Mouse (Mus musculus) embryonic facial prominence, embryonic 12.5 days (tissue): ENCODE results near the gene Tmprss4. TPM values are rescaled to one million over a fixed set of nuclear protein-coding genes. Genes with fewer than 3 reads are reported as not detected.

Experiments
- ATAC-seq: fragments of 200-750 bp; cut with Nextera tagmentation; 2 replicates; pipeline ENCODE4 v1.8.0; 2017; ENCODE audit not compliant: insufficient number of reproducible peaks, insufficient read depth, low FRiP score, low TSS enrichment
- H3K27ac ChIP-seq: fragments of 300-500 bp; sonication (generic); 2 replicates; pipeline ENCODE4 v1.5.1; 2016; ENCODE audit warnings: mild to moderate bottlenecking
- H3K27me3 ChIP-seq: fragments of 300-500 bp; sonication (generic); 2 replicates; pipeline ENCODE4 v1.6.1; 2016; ENCODE audit warnings: mild to moderate bottlenecking, moderate library complexity
- H3K36me3 ChIP-seq: fragments of 300-500 bp; sonication (generic); 2 replicates; pipeline ENCODE4 v1.6.1; 2016; ENCODE audit warnings: mild to moderate bottlenecking
- H3K4me1 ChIP-seq: fragments of 300-500 bp; sonication (generic); 2 replicates; pipeline ENCODE4 v1.6.1; 2016
- H3K4me2 ChIP-seq: fragments of 300-500 bp; sonication (generic); replicated peaks from 2 replicates; pipeline ENCODE4 v1.6.1; 2016; ENCODE audit warnings: mild to moderate bottlenecking, moderate library complexity
- H3K4me3 ChIP-seq: fragments of 300-500 bp; sonication (generic); 2 replicates; pipeline ENCODE4 v1.5.1; 2016; ENCODE audit warnings: mild to moderate bottlenecking
- H3K9ac ChIP-seq: fragments of 300-500 bp; sonication (generic); 2 replicates; pipeline ENCODE4 v1.6.1; 2016; ENCODE audit warnings: mild to moderate bottlenecking, moderate library complexity
- H3K9me3 ChIP-seq: fragments of 300-500 bp; sonication (generic); 2 replicates; pipeline ENCODE4 v1.6.1; 2016; ENCODE audit warnings: mild to moderate bottlenecking, moderate library complexity
- WGBS: fragments of 180-500 bp; shearing (Covaris S2); methylation state at CpG from one replicate; pipeline ENCODE4 v1.1.7; 2016; 5-methylcytosine and 5-hydroxymethylcytosine counted together
- polyA plus RNA-seq: library from polyadenylated mRNA; unstranded; fragments of >200 nt; fragmentation: Nextera tagmentation; extraction: Ambion mirVana; gene quantifications from 2 replicates; pipeline ENCODE4 v1.2.1, GENCODE M21; 2016

Tmprss4 gene
- polyA plus RNA-seq, 1 experiment from 2014 or later, result 0.56 TPM

DNA sequence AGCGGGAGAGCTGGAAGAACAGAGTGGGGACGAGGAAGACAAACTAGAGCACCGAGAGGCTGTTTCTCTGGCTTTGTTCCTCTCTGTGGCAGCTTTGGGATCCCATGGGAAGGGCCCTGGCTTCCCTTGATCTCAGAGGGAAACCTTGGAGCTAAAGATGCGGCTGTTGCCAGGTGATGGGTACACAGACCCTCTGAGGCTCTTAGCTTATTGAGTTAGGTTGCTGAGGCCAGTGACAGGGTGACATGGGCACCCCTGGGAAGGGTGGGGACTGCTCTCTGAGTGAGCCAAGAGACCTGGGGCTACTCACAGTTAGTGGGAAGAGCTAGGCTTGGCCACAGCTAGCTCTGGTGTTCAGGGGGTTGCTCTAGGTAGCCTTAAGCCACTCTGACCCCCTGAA lies 8.4 kb downstream of the Tmprss4 start:
- no peak overlapping the region for H3K4me2 ChIP-seq
- no peaks in the 10 kb centered on the region for H3K27me3 ChIP-seq
- H3K9me3 ChIP-seq, result no peaks in the 10 kb centered on the region
- no peaks in the 10 kb centered on the region for H3K36me3 ChIP-seq
- WGBS, result 71% methylated on average over 4 of the region's 4 CpGs
- no peak for ATAC-seq
- H3K4me1 ChIP-seq, result no peaks in the 10 kb centered on the region
- no peak overlapping the region for H3K4me3 ChIP-seq
- H3K27ac ChIP-seq, result no peak overlapping the region
- H3K9ac ChIP-seq, result no peak overlapping the region

DNA sequence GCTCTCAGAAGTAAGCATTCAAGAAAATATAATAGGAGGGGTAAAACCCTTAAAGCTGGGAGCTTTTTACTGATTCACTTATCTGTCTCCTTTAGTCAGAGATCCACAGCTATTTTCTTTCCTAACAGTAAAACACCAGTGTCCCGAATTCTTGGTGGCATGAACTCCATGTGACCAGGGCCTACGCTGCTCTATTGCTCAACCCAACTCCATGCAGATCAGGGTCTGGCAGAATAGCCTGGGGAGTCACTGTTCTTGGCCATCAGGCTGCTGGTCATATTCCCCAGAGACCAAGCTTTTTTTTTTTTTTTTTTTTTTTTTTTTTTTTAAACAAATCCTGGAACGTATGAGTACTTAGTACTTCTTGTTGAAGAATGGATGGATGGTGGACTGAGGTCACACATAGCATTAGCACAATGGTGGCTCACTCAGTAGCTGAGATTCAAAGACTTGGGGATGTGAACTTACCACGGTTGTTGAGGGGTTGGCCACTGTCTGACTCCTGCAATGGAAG lies 14.2 kb downstream of the Tmprss4 start:
- no peak overlapping the region for H3K4me3 ChIP-seq
- no peak overlapping the region for H3K27ac ChIP-seq
- no peak overlapping the region for H3K4me2 ChIP-seq
- no peak for ATAC-seq
- no peaks in the 10 kb centered on the region for H3K36me3 ChIP-seq
- no peaks in the 10 kb centered on the region for H3K27me3 ChIP-seq
- no peaks in the 10 kb centered on the region for H3K4me1 ChIP-seq
- no peaks in the 10 kb centered on the region for H3K9me3 ChIP-seq
- H3K9ac ChIP-seq, result no peak overlapping the region
- WGBS, result 89% methylated on average over 4 of the region's 4 CpGs

DNA sequence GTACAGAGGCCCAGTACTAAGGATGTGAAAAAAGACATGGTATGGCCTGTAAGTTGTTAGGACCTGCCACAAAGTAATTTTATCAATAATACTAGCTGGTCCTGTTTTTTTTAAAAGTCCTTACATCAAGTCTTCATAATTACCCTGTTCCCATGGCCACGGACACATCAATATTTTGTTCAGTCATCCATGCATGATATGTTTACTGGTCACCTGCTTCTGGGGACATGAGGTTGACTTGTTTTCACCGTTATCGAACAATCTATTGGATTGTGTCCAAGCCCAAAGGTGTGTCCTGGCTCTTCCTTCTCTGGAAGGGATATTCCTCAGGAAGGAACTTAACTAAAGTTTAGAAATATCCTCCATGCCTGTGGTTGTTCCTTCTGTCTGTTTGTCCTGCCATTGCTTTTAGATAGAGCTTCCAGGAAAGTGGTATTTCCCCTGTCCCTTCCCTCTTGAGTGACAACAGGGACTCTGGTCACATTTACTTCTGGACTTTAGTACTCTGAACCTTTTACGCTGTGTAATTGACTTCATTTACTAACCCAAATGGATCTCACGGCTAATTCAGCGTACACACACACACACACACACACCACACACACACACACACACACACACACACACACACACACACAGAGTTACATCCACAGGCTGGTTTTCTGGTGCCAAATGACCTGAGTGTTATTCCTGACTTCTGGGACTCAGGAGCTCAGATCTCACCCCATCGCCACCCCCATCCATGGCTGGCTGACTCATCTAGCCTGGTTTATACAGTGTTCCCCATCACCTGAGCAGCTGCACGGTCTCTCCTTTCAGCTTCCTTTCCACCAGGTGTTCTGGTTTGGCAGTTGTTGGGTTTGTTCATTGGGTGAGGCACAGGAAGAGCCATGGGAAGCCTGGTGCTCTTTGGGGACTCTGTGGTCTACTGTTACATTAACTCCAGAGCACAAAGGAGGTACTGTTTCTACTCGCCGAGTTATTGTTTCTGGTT lies 15.0 kb downstream of the Tmprss4 start:
- H3K9ac ChIP-seq, result no peak overlapping the region
- H3K27me3 ChIP-seq, result no peaks in the 10 kb centered on the region
- 83% methylated on average over 10 of the region's 10 CpGs for WGBS
- H3K9me3 ChIP-seq, result no peaks in the 10 kb centered on the region
- no peak overlapping the region for H3K27ac ChIP-seq
- no peak for ATAC-seq
- no peaks in the 10 kb centered on the region for H3K4me1 ChIP-seq
- no peak overlapping the region for H3K4me3 ChIP-seq
- no peak overlapping the region for H3K4me2 ChIP-seq
- H3K36me3 ChIP-seq, result no peaks in the 10 kb centered on the region

DNA sequence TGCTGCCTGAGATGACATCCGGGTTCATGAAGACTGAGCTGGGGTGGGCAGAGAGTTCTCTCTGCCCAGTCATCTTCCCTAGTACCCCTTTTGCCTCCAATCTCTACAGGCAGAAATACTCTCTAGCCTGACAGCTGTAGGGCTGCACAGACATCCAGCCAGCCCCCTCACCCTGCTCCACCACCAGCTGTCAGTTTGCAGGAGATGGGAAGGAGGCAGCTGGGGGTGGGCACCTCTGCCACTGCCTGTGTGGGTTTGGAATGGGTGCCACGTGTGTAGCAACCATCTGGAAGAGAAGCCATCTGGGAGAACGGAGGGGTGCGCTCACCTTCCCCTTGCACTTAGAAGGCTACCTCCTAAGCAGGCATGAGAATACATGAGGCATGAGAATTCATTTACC lies 18.6 kb downstream of the Tmprss4 start:
- Histone ChIP-seq H3K9me3 (no peaks in the 10 kb centered on the region), H3K9ac (no peak overlapping the region), H3K27ac (no peak overlapping the region), H3K4me2 (no peak overlapping the region), H3K27me3 (no peaks in the 10 kb centered on the region), H3K36me3 (no peaks in the 10 kb centered on the region), H3K4me1 (no peaks in the 10 kb centered on the region), H3K4me3 (no peak overlapping the region)
- 81% methylated on average over 4 of the region's 4 CpGs for WGBS
- ATAC-seq, result no peak

DNA sequence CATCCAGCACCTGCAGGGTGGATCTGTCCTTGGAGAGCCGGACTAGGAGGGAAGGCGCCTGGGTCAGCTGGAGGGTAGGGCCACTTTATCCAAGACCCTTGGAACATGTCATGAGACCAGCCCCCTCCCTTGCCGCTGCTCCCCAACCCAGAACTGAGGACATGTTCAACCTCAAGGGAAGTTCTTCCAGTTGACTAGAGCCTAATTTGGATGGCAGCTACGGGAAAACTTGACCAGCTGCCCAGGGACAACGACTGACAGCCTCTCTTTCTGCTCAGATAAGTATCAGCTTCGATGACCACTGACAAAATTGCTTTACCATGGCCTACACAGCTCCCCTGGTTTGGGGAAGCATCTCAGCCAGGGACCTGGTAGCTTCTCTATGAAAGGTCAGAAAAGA lies 20.6 kb downstream of the Tmprss4 start:
- Histone ChIP-seq H3K9me3 (no peaks in the 10 kb centered on the region), H3K36me3 (no peaks in the 10 kb centered on the region), H3K27me3 (no peaks in the 10 kb centered on the region), H3K9ac (no peak overlapping the region), H3K4me1 (no peaks in the 10 kb centered on the region), H3K4me2 (no peak overlapping the region), H3K27ac (no peak overlapping the region), H3K4me3 (no peak overlapping the region)
- no peak for ATAC-seq
- 77% methylated on average over 6 of the region's 6 CpGs for WGBS

- H3K9me3 ChIP-seq, result no peaks in the 10 kb centered on the region
- H3K4me2 ChIP-seq, result no peak overlapping the region
- no peaks in the 10 kb centered on the region for H3K36me3 ChIP-seq
- H3K9ac ChIP-seq, result no peak overlapping the region
- H3K27me3 ChIP-seq, result no peaks in the 10 kb centered on the region
- no peak overlapping the region for H3K4me3 ChIP-seq
- no peak overlapping the region for H3K27ac ChIP-seq
- H3K4me1 ChIP-seq, result no peaks in the 10 kb centered on the region
- ATAC-seq, result no peak
- 53% methylated on average over 3 of the region's 3 CpGs for WGBS
Measured at GRCm38 (mm10) chr9:45182521-45182920, 21.4 kb downstream of the Tmprss4 start.

- no peaks in the 10 kb centered on the region for H3K36me3 ChIP-seq
- no peak for ATAC-seq
- H3K4me1 ChIP-seq, result no peaks in the 10 kb centered on the region
- H3K9me3 ChIP-seq, result no peaks in the 10 kb centered on the region
- no peak within 1 kb of the TSS for H3K9ac ChIP-seq
- no peak within 1 kb of the TSS for H3K4me3 ChIP-seq
- WGBS, result 15% methylated on average over 2 of the region's 2 CpGs
- no peak within 1 kb of the TSS for H3K27ac ChIP-seq
- no peaks in the 10 kb centered on the region for H3K27me3 ChIP-seq
- no peak within 1 kb of the TSS for H3K4me2 ChIP-seq
Measured at GRCm38 (mm10) chr9:45181770-45182169, 22.1 kb downstream of the Tmprss4 start, which contains the start of gene BC049352. TSS of gene BC049352 (plus strand) at chr9:45182007.

GRCm38 (mm10) chr9:45179282-45179681 lies 24.6 kb downstream of the Tmprss4 start:
- Histone ChIP-seq H3K36me3 (no peaks in the 10 kb centered on the region), H3K4me2 (no peak overlapping the region), H3K4me3 (no peak overlapping the region), H3K4me1 (no peaks in the 10 kb centered on the region), H3K27ac (no peak overlapping the region), H3K9ac (no peak overlapping the region), H3K9me3 (no peaks in the 10 kb centered on the region), H3K27me3 (no peaks in the 10 kb centered on the region)
- 84% methylated on average over 5 of the region's 5 CpGs for WGBS
- ATAC-seq, result no peak

DNA sequence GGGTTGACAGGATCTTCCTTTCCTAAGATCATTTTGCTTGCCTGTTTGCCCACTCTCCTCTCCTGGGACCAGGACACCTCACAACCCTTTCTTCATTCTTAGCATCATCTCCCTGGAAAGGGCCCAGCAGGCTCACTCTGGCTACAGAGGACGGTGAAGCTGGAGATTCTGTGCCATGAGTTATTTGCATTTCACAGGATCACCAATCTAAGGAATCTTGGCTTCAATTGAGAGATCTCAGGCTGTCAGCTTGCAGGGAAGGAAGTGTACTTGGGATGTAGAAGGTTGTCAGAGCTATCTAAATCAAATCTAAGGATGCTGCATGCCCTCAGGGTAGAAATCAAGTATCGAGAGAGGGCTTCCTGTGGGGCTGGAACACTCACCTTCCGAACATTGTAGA lies 30.4 kb downstream of the Tmprss4 start:
- Histone ChIP-seq H3K4me2 (no peak overlapping the region), H3K36me3 (no peaks in the 10 kb centered on the region), H3K27ac (no peak overlapping the region), H3K4me1 (no peaks in the 10 kb centered on the region), H3K9me3 (no peaks in the 10 kb centered on the region), H3K4me3 (no peak overlapping the region), H3K9ac (no peak overlapping the region), H3K27me3 (no peaks in the 10 kb centered on the region)
- no peak for ATAC-seq
- WGBS, result 60% methylated on average over 3 of the region's 3 CpGs

DNA sequence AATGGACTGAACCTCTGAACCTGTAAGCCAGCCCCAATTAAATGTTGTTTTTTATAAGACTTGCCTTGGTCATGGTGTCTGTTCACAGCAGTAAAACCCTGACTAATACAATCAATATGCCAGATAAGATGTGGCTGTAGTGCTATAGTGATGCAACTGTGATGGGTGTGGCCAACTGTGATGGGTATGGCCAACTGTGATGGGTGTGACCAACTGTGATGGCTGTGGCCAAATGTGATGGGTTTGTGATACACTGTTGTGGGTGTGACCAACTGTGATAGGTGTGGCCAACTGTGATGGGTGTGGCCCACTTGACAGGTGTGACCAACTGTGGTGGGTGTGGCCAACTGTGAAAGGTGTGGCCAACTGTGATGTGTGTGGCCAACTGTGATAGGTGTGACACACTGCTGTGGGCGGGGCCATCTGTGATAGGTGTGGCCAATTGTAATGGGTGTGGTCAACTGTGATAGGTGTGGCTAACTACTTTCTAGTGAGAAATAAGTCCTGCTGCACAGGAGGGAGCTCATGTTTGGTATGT lies 32.8 kb downstream of the Tmprss4 start:
- H3K9me3 ChIP-seq, result no peaks in the 10 kb centered on the region
- ATAC-seq, result no peak
- H3K4me3 ChIP-seq, result no peak overlapping the region
- no peaks in the 10 kb centered on the region for H3K27me3 ChIP-seq
- no peak overlapping the region for H3K9ac ChIP-seq
- WGBS, result 74% methylated on average over 1 of the region's 1 CpGs
- H3K36me3 ChIP-seq, result no peaks in the 10 kb centered on the region
- H3K27ac ChIP-seq, result no peak overlapping the region
- H3K4me2 ChIP-seq, result no peak overlapping the region
- no peaks in the 10 kb centered on the region for H3K4me1 ChIP-seq

DNA sequence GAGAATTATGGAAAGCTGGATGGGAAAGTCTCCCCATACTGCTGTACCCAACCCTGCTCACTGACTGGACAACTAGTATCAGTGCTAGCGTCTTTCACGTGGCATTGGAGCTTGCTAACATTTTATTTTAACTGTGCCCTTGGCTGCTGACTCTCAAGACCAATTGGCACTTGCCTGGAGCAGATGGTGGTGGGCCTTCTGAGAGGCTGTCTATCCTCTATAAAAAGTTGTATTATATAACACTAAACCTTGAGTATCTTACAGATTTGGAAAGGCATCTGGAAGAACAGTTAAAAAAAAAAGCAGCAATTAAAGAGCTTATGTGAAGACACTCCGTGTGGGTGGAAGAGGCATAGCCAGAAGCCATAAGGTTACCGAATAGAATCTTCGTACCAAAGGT lies 33.7 kb downstream of the Tmprss4 start:
- Histone ChIP-seq H3K36me3 (no peaks in the 10 kb centered on the region), H3K9me3 (no peaks in the 10 kb centered on the region), H3K4me3 (no peak overlapping the region), H3K9ac (no peak overlapping the region), H3K4me1 (no peaks in the 10 kb centered on the region), H3K27ac (no peak overlapping the region), H3K27me3 (no peaks in the 10 kb centered on the region), H3K4me2 (no peak overlapping the region)
- WGBS, result 86% methylated on average over 5 of the region's 5 CpGs
- ATAC-seq, result no peak

DNA sequence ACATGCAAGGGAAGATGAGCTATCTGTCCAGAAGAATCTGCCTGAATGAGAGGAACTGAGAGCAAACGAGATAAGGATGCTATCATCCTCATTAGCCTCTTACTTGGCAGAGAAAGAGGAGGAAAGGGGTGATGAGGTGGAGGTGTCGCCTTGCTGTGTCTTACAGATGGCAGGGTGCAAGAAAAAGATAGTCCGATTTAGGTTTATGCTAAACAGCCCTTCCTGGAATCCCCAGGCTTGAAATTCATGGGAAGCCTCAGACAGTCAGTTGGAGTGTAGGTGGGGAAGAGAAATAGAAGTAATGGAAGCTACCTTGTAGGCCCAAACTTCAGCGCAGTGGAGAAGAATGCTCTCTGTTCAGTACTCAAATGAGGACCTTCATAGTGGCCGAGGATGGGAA lies 36.0 kb downstream of the Tmprss4 start:
- Histone ChIP-seq H3K4me3 (no peak overlapping the region), H3K9ac (no peak overlapping the region), H3K4me2 (no peak overlapping the region), H3K9me3 (no peaks in the 10 kb centered on the region), H3K27ac (no peak overlapping the region), H3K4me1 (no peaks in the 10 kb centered on the region), H3K27me3 (no peaks in the 10 kb centered on the region), H3K36me3 (no peaks in the 10 kb centered on the region)
- ATAC-seq, result no peak
- 79% methylated on average over 5 of the region's 5 CpGs for WGBS
